ENCODE assay signal across 7 mouse cellular contexts in genomic region chr1:120073519-120074306, GRCm38 (mm10). TPM values are rescaled to one million over a fixed set of nuclear protein-coding genes. Genes with fewer than 3 reads are reported as not detected.
DNase-seq lines count a peak whose midpoint lies in the region; ATAC-seq lines count a peak whose summit lies in the region.

Gene Tmem37 (minus strand): TSS chr1:120074074.

- H3K9ac ChIP-seq in embryonic facial prominence, embryonic 11.5 days (replicated peaks; ENCODE audit: low read length) = no peak within 1 kb of the TSS
- H3K9ac ChIP-seq in heart, embryonic 11.5 days (ENCODE audit: low read depth, low read length) = peak within 1 kb of the TSS; percentile 58
- peak within 1 kb of the TSS; percentile 50 for H3K9ac ChIP-seq in kidney, embryonic 14.5 days (ENCODE audit: low read depth, low read length)

- H3K27ac ChIP-seq in embryonic facial prominence, embryonic 11.5 days (replicated peaks; ENCODE audit: low read depth, low read length) = no peak within 1 kb of the TSS
- H3K27ac ChIP-seq in heart, embryonic 11.5 days (ENCODE audit: low read depth, low read length) = no peak within 1 kb of the TSS; the same call in 1 of the 2 replicates
- H3K27ac ChIP-seq in kidney, embryonic 14.5 days (ENCODE audit: low read depth, low read length) = peak within 1 kb of the TSS; percentile 43

- H3K4me2 ChIP-seq in embryonic facial prominence, embryonic 11.5 days (ENCODE audit: low read depth, low read length) = peak within 1 kb of the TSS; percentile 81
- peak within 1 kb of the TSS; percentile 81 for H3K4me2 ChIP-seq in heart, embryonic 11.5 days
- H3K4me2 ChIP-seq in kidney, embryonic 14.5 days (replicated peaks; ENCODE audit: low read depth, low read length) = peak within 1 kb of the TSS; percentile 91

- H3K36me3 ChIP-seq in embryonic facial prominence, embryonic 11.5 days (replicated peaks; ENCODE audit: control insufficient read depth, insufficient read depth, low read depth, low read length) = no peaks in the 10 kb centered on the region
- no peaks in the 10 kb centered on the region for H3K36me3 ChIP-seq in heart, embryonic 11.5 days (ENCODE audit: control insufficient read depth, insufficient read depth, low read length)
- H3K36me3 ChIP-seq in kidney, embryonic 14.5 days (ENCODE audit: control insufficient read depth, insufficient read depth, low read length) = no peaks in the 10 kb centered on the region

- no peaks in the 10 kb centered on the region for H3K27me3 ChIP-seq in embryonic facial prominence, embryonic 11.5 days (ENCODE audit: control insufficient read depth, insufficient read depth, low read length)
- H3K27me3 ChIP-seq in heart, embryonic 11.5 days (ENCODE audit: control insufficient read depth, insufficient read depth, low read length) = no peaks in the 10 kb centered on the region
- no peaks in the 10 kb centered on the region for H3K27me3 ChIP-seq in kidney, embryonic 14.5 days (ENCODE audit: control insufficient read depth, insufficient read depth, low read length)

- H3K4me1 ChIP-seq in embryonic facial prominence, embryonic 11.5 days (ENCODE audit: control insufficient read depth, insufficient read depth, low read length) = no peaks in the 10 kb centered on the region
- peaks cover 5% of the 10 kb centered on the region; the same call in 1 of the 2 replicates for H3K4me1 ChIP-seq in heart, embryonic 11.5 days (ENCODE audit: control insufficient read depth, insufficient read depth, low read length)
- peaks cover 19% of the 10 kb centered on the region for H3K4me1 ChIP-seq in kidney, embryonic 14.5 days (ENCODE audit: control insufficient read depth, insufficient read depth, low read length)

- peak; percentile 72 for DNase-seq in ES-CJ7 (ENCODE audit: low read depth, low spot score)
- peak; percentile 91 to 94 for DNase-seq in adrenal gland, adult (ENCODE audit: inconsistent age in 2 of 2, low spot score in 1 of 2)
- DNase-seq in embryonic facial prominence, embryonic 11.5 days (ENCODE audit: low spot score) = peak; percentile 79
- DNase-seq in lung, postnatal 10 days = peak; percentile 88
- peak; percentile 46 for DNase-seq in ovary, postnatal 14 days (ENCODE audit: low spot score)

- peak within 1 kb of the TSS; percentile 31 for H3K4me3 ChIP-seq in embryonic facial prominence, embryonic 11.5 days (ENCODE audit: low read depth, low read length)
- peak within 1 kb of the TSS; percentile 43 for H3K4me3 ChIP-seq in heart, embryonic 11.5 days (ENCODE audit: low read depth, low read length)
- H3K4me3 ChIP-seq in kidney, embryonic 14.5 days (ENCODE audit: low read length) = peak within 1 kb of the TSS; percentile 37

- H3K9me3 ChIP-seq in embryonic facial prominence, embryonic 11.5 days (replicated peaks; ENCODE audit: control insufficient read depth, low read length) = no peaks in the 10 kb centered on the region
- no peaks in the 10 kb centered on the region for H3K9me3 ChIP-seq in heart, embryonic 11.5 days (replicated peaks; ENCODE audit: control insufficient read depth, low read length)
- H3K9me3 ChIP-seq in kidney, embryonic 14.5 days (ENCODE audit: control insufficient read depth, low read length) = no peaks in the 10 kb centered on the region

- ATAC-seq in embryonic facial prominence, embryonic 11.5 days (replicated peaks; ENCODE audit: insufficient number of reproducible peaks, low FRiP score, low TSS enrichment, low read depth) = peak; percentile 71
- peak; percentile 76 for ATAC-seq in heart, embryonic 11.5 days (replicated peaks; ENCODE audit: insufficient number of reproducible peaks, low FRiP score, low TSS enrichment)
- ATAC-seq in kidney, embryonic 14.5 days (ENCODE audit: low FRiP score, low TSS enrichment) = peak; percentile 91

- WGBS in embryonic facial prominence, embryonic 11.5 days = 1% methylated on average over 40 of the region's 40 CpGs
- 1% methylated on average over 40 of the region's 40 CpGs for WGBS in heart, embryonic 11.5 days (ENCODE audit: insufficient replicate concordance)
- WGBS in kidney, embryonic 14.5 days = 2% methylated on average over 40 of the region's 40 CpGs

RNA-seq across cellular contexts. Expression of gene Tmem37, which starts in this region (rescaled TPM):
- 6.1 and 8.9 TPM in 2 replicates for polyA plus RNA-seq in embryonic facial prominence, embryonic 11.5 days (2014; fragmentation: Nextera tagmentation; extraction: Ambion mirVana)
- polyA plus RNA-seq in heart, embryonic 11.5 days (2014; fragmentation: Nextera tagmentation; extraction: Ambion mirVana) = 19.1 and 19.6 TPM in 2 replicates
- polyA plus RNA-seq in kidney, embryonic 14.5 days (2014; fragmentation: Nextera tagmentation; extraction: Ambion mirVana) = 40.5 and 44.1 TPM in 2 replicates
